Mouse (Mus musculus) heart, postnatal 0 days (tissue): ENCODE measurements around the gene Olfr1440. TPM values are rescaled to one million over a fixed set of nuclear protein-coding genes. Genes with fewer than 3 reads are reported as not detected.
A peak's percentile ranks its signal among the peaks of the same experiment; 100 is the strongest.

ENCODE experiments used
- ATAC-seq: fragments of 200-750 bp; cut with Nextera tagmentation; 2 replicates; pipeline ENCODE4 v1.8.0; 2017; ENCODE audit warnings: low read depth, moderate number of reproducible peaks, moderate library complexity; ENCODE audit not compliant: insufficient read depth
- DNase-seq: peaks from one replicate; pipeline ENCODE4 v3.0.0-alpha.2; 2016; ENCODE audit warnings: low spot score
- H3K27ac ChIP-seq: fragments of 300-500 bp; sonication (generic); 2 replicates; pipeline ENCODE4 v1.5.1; 2014; ENCODE audit warnings: low read depth, mild to moderate bottlenecking
- H3K27me3 ChIP-seq: fragments of 300-500 bp; sonication (generic); 2 replicates; pipeline ENCODE4 v1.6.1; 2014; ENCODE audit warnings: low read length, mixed read lengths; ENCODE audit not compliant: control insufficient read depth, insufficient read depth
- H3K36me3 ChIP-seq: fragments of 300-500 bp; sonication (generic); replicated peaks from 2 replicates; pipeline ENCODE4 v1.6.1; 2014; ENCODE audit warnings: low read length, mixed read lengths; ENCODE audit not compliant: control insufficient read depth, insufficient read depth
- H3K4me1 ChIP-seq: fragments of 300-500 bp; sonication (generic); 2 replicates; pipeline ENCODE4 v1.6.1; 2014; ENCODE audit warnings: antibody characterized with exemption; ENCODE audit not compliant: control insufficient read depth, insufficient read depth
- H3K4me2 ChIP-seq: fragments of 300-500 bp; sonication (generic); 2 replicates; pipeline ENCODE4 v1.6.1; 2014; ENCODE audit warnings: low read depth, mild to moderate bottlenecking, low read length, moderate library complexity
- H3K4me3 ChIP-seq: fragments of 300-500 bp; sonication (generic); 2 replicates; pipeline ENCODE4 v1.5.1; 2014; ENCODE audit warnings: low read depth, low read length
- H3K9ac ChIP-seq: fragments of 300-500 bp; sonication (generic); replicated peaks from 2 replicates; pipeline ENCODE4 v1.6.1; 2014; ENCODE audit warnings: low read depth, low read length, mixed read lengths
- H3K9me3 ChIP-seq: fragments of 300-500 bp; sonication (generic); replicated peaks from 2 replicates; pipeline ENCODE4 v1.6.1; 2016; ENCODE audit warnings: low read length; ENCODE audit not compliant: control insufficient read depth
- CTCF ChIP-seq: IDR thresholded peaks from 2 replicates; pipeline ENCODE4 v1.5.1; 2016; ENCODE audit warnings: antibody characterized with exemption, control low read depth, low read depth
- EP300 ChIP-seq: IDR thresholded peaks from 2 replicates; pipeline ENCODE4 v1.6.1; 2016; ENCODE audit warnings: antibody characterized with exemption, low read depth
- WGBS: fragments of 180-500 bp; shearing (Covaris S2); extraction: QIAGEN DNeasy Blood & Tissue Kit; methylation state at CpG from one replicate; pipeline ENCODE4 v1.1.7; 2014; 5-methylcytosine and 5-hydroxymethylcytosine counted together
- polyA plus RNA-seq: library from polyadenylated mRNA; unstranded; fragments of >200 nt; fragmentation: Nextera tagmentation; extraction: Ambion mirVana; gene quantifications from 2 replicates; pipeline ENCODE4 v1.2.1, GENCODE M21; 2015
- total RNA-seq: library from RNA; depleted of rRNA; stranded (reverse); fragments of >200 nt; gene quantifications from 2 replicates; pipeline ENCODE4 v1.2.3, GENCODE M21; 2014; ENCODE audit warnings: low replicate concordance

Olfr1440 gene
- total and polyA plus RNA-seq, 2 experiments from 2014 or later: not detected

DNA sequence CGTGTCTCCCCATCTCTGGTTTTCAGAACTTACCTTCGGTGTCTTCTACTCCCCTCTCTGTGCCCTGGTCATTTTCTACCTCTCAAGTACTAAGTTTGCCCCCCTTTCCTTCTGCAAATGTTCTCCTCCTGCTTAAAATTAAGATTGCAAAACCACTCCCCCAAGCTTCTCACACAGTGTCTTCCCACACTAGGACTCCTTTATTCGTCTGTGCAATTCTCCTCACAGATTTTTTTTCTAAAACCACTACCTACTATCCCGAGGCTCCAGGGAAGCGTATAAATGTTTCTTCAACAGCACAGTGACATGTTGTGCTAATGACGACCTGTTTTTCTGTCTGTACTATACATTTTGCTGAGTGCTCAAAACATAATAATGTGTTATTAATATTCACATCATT, 33.5 kb downstream of the Olfr1440 start:
- H3K4me3 ChIP-seq: no peak overlapping the region
- no peak for ATAC-seq
- no peaks in the 10 kb centered on the region for H3K4me1 ChIP-seq
- H3K36me3 ChIP-seq: no peaks in the 10 kb centered on the region
- H3K27me3 ChIP-seq: no peaks in the 10 kb centered on the region
- no peaks in the 10 kb centered on the region for H3K9me3 ChIP-seq
- WGBS: 61% methylated on average over 6 of the region's 6 CpGs
- TF ChIP-seq CTCF (no peak), EP300 (no peak)
- H3K27ac ChIP-seq: no peak overlapping the region
- DNase-seq: no peak
- H3K9ac ChIP-seq: no peak overlapping the region
- H3K4me2 ChIP-seq: no peak overlapping the region

DNA sequence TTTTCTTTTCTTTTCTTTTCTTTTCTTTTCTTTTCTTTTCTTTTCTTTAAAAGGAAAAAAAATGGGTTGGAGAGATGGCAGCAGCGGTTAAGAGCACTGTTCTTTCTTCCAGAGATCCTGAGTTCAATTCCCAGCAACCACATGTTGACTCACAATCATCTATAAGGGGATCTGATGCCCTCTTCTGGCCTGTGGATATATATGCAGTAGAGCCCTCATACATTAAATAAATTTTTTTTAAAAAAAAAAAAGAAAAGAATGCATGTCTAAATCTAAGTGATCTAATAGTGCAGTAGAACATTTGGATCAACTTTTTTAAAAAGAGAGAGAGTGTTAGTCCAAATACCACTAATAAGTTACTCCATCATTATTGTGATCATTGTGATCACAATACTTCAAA, 34.6 kb downstream of the Olfr1440 start:
- H3K9me3 ChIP-seq: no peaks in the 10 kb centered on the region
- no peak for ATAC-seq
- TF ChIP-seq EP300 (no peak), CTCF (no peak)

DNA sequence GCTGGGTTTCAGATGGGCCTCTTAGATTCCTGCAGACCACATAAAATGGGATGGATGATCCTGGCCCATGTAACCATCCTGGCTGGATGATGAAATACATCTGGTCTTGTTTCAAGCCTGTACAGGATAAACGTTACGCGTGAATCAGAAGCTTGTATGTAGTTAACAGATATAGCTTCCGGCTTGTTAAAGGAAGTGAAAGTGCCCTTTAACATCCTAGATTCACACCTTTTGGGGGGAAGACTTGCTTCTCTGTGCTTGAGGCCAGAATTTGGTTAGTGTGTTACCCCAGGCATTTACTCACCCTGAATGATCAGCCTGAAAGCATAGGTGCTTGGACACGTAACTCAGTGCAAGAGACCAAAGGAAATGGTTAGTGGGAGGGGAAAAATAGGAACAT, 40.0 kb downstream of the Olfr1440 start:
- no peak for DNase-seq
- no peaks in the 10 kb centered on the region for H3K36me3 ChIP-seq
- no peaks in the 10 kb centered on the region for H3K9me3 ChIP-seq
- H3K4me1 ChIP-seq: no peaks in the 10 kb centered on the region
- no peak overlapping the region for H3K27ac ChIP-seq
- no peak overlapping the region for H3K4me2 ChIP-seq
- no peaks in the 10 kb centered on the region for H3K27me3 ChIP-seq
- no peak for ATAC-seq
- TF ChIP-seq CTCF: no peak
- TF ChIP-seq EP300: no peak
- H3K4me3 ChIP-seq: no peak overlapping the region
- WGBS: 70% methylated on average over 5 of the region's 5 CpGs
- no peak overlapping the region for H3K9ac ChIP-seq

More for the DNA sequence above, 34.6 kb downstream of the Olfr1440 start:
- H3K4me1 ChIP-seq: no peaks in the 10 kb centered on the region
- H3K4me2 ChIP-seq: no peak overlapping the region
- 84% methylated on average over 1 of the region's 1 CpGs for WGBS
- H3K27me3 ChIP-seq: no peaks in the 10 kb centered on the region
- no peaks in the 10 kb centered on the region for H3K36me3 ChIP-seq
- no peak overlapping the region for H3K27ac ChIP-seq
- H3K4me3 ChIP-seq: no peak overlapping the region
- no peak for DNase-seq
- no peak overlapping the region for H3K9ac ChIP-seq

DNA sequence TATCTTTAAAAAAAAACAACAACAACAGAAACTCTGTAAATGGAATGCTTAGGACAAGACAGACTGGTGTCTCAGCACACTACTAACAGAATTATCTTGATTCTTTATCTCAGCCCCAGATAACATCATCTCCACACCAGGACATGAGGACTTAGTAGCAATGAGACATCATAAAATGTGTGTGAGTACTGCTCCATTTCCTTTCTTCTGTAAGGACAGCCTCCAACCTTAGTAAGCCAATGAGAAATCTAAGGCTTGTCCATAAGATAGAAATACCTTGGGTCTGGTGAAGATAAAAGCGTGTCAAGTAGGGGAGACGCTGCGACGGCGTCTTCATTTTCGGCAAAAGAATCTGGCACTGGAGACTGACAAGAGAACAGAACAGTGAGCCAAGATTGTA, 40.5 kb downstream of the Olfr1440 start, which contains the start of gene Pfpl:
TSS of gene Pfpl (plus strand) at position 301 of the 400 bp plus-strand sequence.
- no peaks in the 10 kb centered on the region for H3K9me3 ChIP-seq

DNA sequence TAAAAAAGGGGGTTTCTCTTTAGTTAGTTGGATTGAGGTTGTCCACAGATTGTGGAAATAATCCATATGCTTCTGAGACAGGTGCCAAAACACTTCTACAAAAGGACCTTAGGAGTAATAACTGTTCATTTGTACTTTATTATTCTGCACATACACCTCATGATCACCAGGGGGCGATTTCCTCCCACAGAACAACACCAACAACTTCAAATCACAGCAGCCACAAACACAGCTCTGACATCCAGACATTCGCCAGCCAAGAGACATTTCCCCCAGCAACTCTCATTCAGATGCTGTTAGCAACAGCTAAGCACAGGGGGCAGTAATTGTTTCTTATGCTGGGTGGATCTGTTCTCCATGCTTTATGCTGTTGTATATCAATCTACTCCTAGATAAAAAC, 46.0 kb downstream of the Olfr1440 start:
- no peak for ATAC-seq
- Histone ChIP-seq H3K9ac (no peak overlapping the region), H3K9me3 (no peaks in the 10 kb centered on the region), H3K36me3 (no peaks in the 10 kb centered on the region), H3K27me3 (no peaks in the 10 kb centered on the region), H3K4me2 (no peak overlapping the region), H3K4me1 (no peaks in the 10 kb centered on the region), H3K27ac (no peak overlapping the region), H3K4me3 (no peak overlapping the region)
- 0% methylated on average over 2 of the region's 2 CpGs for WGBS
- TF ChIP-seq EP300 (no peak), CTCF (peak; percentile 59)
- DNase-seq: peak; percentile 14

More for the DNA sequence above, 40.5 kb downstream of the Olfr1440 start, which contains the start of gene Pfpl:
- WGBS: 76% methylated on average over 6 of the region's 6 CpGs
- H3K27ac ChIP-seq: no peak within 1 kb of the TSS
- TF ChIP-seq EP300: no peak
- TF ChIP-seq CTCF: no peak
- H3K4me1 ChIP-seq: no peaks in the 10 kb centered on the region
- no peaks in the 10 kb centered on the region for H3K36me3 ChIP-seq
- H3K4me3 ChIP-seq: no peak within 1 kb of the TSS
- H3K9ac ChIP-seq: no peak within 1 kb of the TSS
- no peak for DNase-seq
- ATAC-seq: no peak
- H3K27me3 ChIP-seq: no peaks in the 10 kb centered on the region
- H3K4me2 ChIP-seq: no peak within 1 kb of the TSS

DNA sequence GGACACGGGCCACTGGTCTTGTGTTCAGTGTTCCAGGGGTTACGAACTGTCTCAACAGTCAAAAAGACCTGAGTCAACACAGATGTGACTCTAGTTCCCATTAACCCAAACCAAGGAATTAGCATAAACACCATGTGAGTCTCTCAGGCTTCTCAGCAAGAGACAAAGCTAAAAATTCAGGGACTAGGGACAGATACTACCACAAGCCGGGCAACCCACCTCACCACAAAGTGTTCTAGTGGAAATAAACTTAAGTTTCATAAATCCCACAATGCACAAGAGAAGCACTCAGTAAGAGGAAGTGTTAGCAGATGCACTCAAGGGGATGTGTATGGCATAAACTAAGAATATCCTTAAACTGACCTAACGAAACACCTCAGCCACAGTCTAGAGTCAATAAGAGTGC, 47.9 kb downstream of the Olfr1440 start:
- no peak for ATAC-seq
- no peak overlapping the region for H3K4me3 ChIP-seq
- H3K4me2 ChIP-seq: no peak overlapping the region
- no peak for DNase-seq
- WGBS: 68% methylated on average over 4 of the region's 4 CpGs
- H3K27ac ChIP-seq: no peak overlapping the region
- no peak for TF ChIP-seq EP300
- no peak for TF ChIP-seq CTCF
- H3K36me3 ChIP-seq: no peaks in the 10 kb centered on the region
- H3K9ac ChIP-seq: no peak overlapping the region
- H3K4me1 ChIP-seq: no peaks in the 10 kb centered on the region
- no peaks in the 10 kb centered on the region for H3K27me3 ChIP-seq
- H3K9me3 ChIP-seq: no peaks in the 10 kb centered on the region
